Mouse (Mus musculus): ENCODE results near the gene Zfp367.

Zfp367 gene

GRCm38 (mm10) chr13:64153083-64153682 is at the start of gene Zfp367:
Gene Zfp367 (minus strand): TSS chr13:64153202.
- CTCF ChIA-PET = no interaction called here

GRCm38 (mm10) chr13:64200911-64201310 is 47.9 kb upstream of the Zfp367 start:
- CTCF ChIA-PET = no interaction called here

DNA sequence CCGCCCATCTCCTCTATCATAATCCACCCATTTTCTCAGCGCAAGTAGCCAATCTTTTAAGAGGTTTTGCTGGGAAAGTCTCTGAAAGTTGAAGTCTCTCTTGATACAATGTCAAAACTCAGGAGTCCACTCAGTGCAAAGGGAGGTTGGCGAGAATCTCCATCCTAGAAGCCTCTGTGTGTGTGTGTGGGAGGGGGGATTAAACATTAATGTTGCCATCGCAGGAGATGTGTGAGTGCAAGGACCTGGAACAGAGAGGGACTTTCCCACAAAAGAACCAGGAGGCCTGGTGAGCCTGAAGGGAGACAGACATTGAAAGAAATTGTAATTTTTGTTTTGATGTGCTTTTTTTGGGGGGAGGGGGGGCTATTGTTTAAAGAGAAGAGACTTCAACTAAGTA is 45.3 kb upstream of the Zfp367 start:
- CTCF ChIA-PET = no interaction called here

DNA sequence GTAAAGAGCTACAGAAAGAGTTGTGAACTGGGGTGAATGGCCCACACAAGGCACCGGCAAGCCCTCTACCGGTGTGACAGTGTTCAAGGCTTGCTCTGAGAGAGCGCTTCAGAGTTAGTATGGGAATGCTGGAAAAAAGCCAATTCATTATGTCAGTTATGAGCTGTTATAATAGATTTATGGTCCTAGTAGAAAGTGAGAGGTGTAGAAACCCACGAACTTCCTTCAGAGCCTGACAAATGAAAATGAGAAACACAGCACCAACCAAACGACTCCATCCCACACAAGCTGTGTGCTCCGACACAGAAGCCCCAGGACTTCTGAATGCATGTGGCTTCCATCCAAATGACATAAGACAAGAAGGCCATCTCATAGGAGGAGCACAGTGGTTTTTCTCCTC is 44.9 kb upstream of the Zfp367 start:
- CTCF ChIA-PET = interaction anchor here (0.6 kb wide), 2 partner anchors 24 to 1243 kb away, joined by 3 to 8 read pairs; no protein-coding TSS in a partner anchor

DNA sequence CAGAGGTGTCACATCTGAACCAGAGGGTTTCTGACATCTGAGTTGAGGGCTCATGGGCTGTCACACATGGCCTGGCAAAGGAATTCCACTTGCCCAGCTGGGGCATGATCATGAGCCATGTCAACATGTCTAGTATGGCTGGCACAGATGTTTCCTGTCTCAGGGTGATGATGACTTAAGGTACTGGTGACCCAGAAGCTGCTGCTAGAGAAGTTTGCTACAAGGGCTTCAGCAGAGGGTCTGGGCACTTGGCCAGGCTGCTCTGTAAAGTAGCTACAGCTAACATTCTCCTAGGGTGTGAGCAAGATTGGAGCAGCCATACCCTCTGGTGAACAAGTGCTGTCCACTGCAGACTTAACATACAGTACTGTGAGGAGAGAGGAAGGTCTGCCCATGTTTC is 34.1 kb upstream of the Zfp367 start:
- CTCF ChIA-PET = no interaction called here

DNA sequence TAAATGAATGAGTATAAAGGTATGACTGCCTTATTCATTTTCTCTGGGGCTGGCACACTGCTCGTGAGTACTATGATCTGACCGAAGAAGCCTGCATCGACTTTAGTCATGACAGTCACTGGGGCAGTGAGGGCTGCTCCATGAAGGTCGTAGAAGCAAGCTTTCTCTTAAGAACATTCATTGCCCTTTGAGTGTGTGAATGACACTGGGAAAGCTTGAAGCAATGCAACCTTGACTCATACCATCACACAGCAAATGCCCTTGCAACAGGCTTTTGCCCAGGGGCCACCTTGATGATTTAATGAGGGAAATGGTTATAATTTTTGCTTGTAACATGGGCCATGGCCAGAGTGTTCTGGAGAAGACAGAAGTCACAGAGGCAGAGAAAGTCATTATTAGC is 33.5 kb upstream of the Zfp367 start:
- CTCF ChIA-PET = no interaction called here

DNA sequence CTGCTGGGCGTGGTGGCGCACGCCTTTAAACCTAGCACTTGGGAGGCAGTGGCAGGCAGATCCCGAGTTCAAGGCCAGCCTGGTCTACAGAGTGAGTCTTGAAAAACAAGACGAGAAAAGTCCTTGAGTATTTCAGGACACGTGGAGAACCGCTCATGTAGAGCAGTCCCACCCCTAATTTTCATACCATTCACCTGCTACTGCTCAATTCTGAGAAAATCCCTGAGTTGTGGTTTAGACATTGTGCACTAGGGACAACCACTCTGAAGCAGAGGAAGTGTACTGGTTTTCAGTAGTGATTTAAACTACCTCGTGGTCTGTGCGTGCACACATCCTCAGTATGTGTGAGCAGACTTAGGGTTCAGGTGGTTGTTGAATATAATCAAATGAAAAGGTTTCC is 32.6 kb upstream of the Zfp367 start:
- CTCF ChIA-PET = no interaction called here

DNA sequence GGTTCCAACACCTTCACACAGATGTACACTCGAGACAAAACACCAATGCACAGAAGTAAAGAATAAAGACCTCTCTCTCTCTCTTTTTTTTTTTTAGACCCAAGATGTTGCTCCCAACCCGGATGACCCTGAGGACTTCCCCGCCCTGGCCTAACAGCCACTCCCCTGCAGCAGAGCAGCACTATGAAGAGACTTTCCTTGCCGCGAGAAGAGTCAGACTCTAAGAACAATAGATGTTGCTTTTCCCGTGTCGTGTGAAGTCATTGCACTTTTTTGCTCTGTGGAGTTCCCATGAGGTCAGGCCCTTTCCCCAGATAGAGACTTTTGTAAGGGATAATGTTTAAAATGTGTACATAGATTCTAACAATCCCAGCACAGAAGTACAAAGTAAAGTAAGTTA is 32.2 kb upstream of the Zfp367 start:
- CTCF ChIA-PET = no interaction called here

- CTCF ChIA-PET = no interaction called here
Measured at GRCm38 (mm10) chr13:64184361-64184760, 31.4 kb upstream of the Zfp367 start.

- CTCF ChIA-PET = no interaction called here
Measured at GRCm38 (mm10) chr13:64183583-64183982, 30.6 kb upstream of the Zfp367 start.

GRCm38 (mm10) chr13:64182091-64182490 is 29.1 kb upstream of the Zfp367 start:
- CTCF ChIA-PET = no interaction called here

- CTCF ChIA-PET = interaction anchor here (0.7 kb wide), 1 partner anchor 126 kb away, joined by 3 read pairs; no protein-coding TSS in a partner anchor
Measured at GRCm38 (mm10) chr13:64180888-64181287, 27.9 kb upstream of the Zfp367 start.

DNA sequence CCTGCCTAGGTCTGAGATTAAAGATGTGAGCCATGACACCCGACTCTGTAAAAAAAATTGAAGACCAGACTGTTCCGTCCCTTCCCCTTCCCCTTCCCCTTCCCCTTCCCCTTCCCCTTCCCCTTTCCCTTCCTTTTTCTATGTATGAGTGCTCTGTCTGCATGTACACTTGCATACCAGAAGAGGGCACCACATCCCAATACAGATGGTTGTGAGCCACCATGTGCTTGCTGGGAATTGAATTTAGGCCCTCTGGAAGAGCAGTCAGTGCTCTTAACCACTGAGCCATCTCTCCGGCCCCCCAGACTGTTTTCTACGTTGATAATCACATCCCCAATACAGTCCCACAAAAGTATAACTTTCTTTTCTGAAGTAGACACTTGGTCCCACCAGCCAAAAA is 27.3 kb upstream of the Zfp367 start:
- CTCF ChIA-PET = interaction anchor here (0.7 to 0.9 kb wide), 2 partner anchors 126 to 787 kb away, joined by 3 to 16 read pairs; no protein-coding TSS in a partner anchor

- CTCF ChIA-PET = interaction anchor here (0.9 kb wide), 1 partner anchor 785 kb away, joined by 16 read pairs; no protein-coding TSS in a partner anchor
Measured at GRCm38 (mm10) chr13:64178746-64179652, 26.0 kb upstream of the Zfp367 start.

DNA sequence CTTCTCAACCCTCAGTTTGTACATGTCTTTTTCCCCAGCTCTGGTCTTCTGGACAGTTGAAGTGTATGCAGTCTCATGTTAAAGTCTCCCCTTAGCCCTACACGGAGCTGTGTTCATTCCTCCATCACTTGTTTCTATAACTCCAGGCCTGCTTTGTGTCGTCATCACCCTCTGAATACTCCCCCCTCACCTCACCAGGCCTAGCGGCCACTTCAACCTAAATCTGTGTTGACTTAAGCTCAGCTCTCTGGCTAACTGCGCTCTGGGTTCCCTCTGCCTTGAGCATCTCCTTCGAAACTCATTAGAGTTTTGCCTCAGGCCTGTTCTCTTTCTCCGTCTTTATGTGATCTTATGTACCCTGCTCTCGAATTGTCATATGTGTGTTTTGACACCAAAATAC is 25.0 kb upstream of the Zfp367 start:
- CTCF ChIA-PET = no interaction called here

DNA sequence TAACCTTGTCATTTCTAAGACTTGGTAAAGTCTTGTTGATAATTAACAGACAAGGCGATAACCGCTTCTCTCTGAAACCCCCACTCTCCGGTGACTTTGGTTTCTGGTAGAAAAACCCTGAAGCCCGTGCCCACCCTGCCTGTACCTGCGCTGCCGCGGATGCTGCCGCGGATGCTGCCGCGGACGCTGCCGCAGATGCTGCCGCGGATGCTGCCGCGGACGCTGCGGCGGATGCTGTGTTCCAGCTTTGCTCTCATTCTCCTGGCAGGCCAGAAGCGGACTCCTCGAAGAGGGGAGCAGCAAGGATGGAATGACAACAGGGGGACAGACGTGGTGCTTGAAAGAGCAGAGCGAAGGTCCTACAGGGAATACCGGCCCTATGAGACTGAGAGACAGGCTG is 16.7 kb upstream of the Zfp367 start:
- CTCF ChIA-PET = no interaction called here

DNA sequence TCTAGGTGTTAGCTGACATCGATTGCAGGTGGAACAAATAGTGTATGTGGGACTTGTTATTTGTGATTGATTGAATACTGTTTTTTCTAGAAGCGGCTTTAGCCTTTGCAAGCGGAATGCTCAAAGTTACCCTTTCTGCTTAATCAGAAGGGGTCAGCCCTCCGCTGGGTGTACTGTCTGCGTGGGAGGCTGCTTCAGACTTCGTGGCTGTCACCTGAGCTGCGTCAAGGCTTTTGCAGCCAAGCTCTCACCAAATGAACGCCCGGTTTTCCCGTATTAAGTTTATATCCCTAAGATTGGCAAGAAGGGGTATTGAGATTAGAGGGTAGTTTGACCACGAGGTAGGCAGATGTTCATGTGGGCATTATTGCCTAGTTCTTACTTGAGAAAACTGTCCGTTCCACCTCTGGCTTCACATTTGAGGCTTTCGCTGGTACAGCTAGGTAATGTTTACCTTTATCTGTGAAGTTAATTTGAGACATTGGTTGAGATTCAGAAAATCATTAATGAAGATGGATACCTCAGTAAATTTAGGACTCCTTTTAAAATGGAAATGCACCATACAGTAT is 10.2 kb upstream of the Zfp367 start:
- CTCF ChIA-PET = interaction anchor here (0.7 kb wide), 2 partner anchors 68 to 81 kb away, joined by 3 to 7 read pairs; no protein-coding TSS in a partner anchor

- CTCF ChIA-PET = interaction anchor here (0.7 kb wide), 1 partner anchor 81 kb away, joined by 7 read pairs; no protein-coding TSS in a partner anchor
Measured at GRCm38 (mm10) chr13:64162626-64163025, 9.6 kb upstream of the Zfp367 start.

DNA sequence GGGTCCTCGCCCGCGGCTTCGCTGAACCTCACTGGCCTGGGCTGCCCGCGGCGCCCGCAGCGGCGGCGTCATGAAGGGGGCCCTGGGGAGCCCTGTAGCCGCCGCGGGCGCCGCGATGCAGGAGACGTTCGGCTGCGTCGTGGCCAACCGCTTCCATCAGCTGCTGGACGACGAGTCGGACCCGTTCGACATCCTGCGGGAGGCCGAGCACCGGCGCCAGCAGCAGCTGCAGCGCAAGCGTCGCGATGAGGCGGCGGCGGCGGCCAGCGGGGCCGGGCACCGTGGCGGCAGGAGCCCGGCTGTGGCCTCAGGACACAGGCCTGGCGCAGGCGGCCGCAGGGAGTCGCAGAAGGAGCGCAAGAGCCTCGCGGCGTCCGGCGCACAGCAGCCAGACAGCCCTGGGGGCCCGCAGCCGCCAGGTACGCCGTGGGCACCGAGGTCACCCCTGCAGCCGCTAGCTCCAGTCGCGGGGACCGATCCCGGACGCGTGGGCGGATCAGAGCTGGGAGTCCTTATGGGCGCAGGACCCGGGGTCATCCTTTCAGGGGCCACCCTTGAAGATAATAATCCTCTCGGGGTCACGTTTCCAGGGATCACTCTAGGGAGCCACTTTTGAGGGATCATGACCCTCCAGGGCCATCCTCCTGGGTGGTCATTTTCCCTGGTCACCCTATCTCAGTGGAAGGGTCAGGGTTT is 9.1 kb upstream of the Zfp367 start:
- CTCF ChIA-PET = interaction anchor here (0.5 kb wide), 1 partner anchor 150 kb away, joined by 3 read pairs; the partner anchor contains the start of gene Aaed1

GRCm38 (mm10) chr13:64161548-64161915 is 8.5 kb upstream of the Zfp367 start, which contains the start of gene Habp4:
Gene Habp4 (plus strand): TSS chr13:64161824.
- CTCF ChIA-PET = no interaction called here

DNA sequence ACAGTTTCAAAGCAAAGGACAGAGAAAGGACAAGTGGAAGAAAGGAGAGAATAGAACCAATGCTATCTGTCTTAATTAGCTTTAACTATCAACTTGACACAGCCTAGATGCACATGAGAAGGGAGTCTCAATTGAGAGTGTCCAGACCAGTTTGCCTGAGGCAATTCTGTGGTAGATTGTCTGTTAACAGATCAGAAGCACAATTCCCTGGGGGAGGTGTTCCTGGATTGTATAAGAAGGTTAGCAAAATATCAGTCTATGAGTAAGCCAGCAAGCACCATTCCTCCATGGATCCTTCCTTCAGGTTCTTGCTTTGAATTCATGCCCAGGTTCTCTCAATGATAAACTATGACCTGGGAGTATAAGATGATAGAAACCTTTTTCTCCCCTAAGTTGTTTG is 4.0 kb upstream of the Zfp367 start:
- CTCF ChIA-PET = no interaction called here

DNA sequence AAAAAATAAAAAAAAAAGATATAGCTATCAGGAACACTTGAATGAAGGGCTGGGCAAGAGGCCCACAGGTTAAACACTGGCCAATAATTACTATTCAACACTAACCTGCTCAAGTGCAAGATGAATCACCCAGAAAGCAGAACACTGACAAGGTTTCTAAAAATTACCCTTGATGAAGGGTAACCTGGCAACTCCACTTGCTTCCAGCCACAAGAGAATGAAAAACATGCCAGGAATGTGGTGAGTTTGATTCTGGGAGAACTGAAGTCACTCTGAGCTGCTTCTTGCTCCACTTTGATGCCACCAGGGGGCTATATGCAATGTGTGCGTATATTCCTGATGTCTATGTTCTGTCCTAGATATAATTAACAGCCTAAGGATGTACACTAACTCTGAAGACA is 2.2 kb upstream of the Zfp367 start:
- CTCF ChIA-PET = no interaction called here
